Mouse (Mus musculus) layer of hippocampus, adult 9-10 months (tissue): ENCODE data around the gene Il21r.

Source experiments
- DNase-seq: peaks from one replicate; pipeline ENCODE4 v3.0.0; 2022; ENCODE audit warnings: low spot score

The Il21r gene

GRCm38 (mm10) chr7:125645413-125645812, 42.2 kb downstream of the Il21r start:
- DNase-seq = no peak

GRCm38 (mm10) chr7:125649013-125649412, 45.8 kb downstream of the Il21r start:
- DNase-seq = no peak

- no peak for DNase-seq
These were observed 54.3 kb downstream of the Il21r start for GRCm38 (mm10) chr7:125657511-125657910.

GRCm38 (mm10) chr7:125663654-125664053, 60.4 kb downstream of the Il21r start:
- no peak for DNase-seq

- DNase-seq = no peak
These were observed 67.6 kb downstream of the Il21r start for GRCm38 (mm10) chr7:125670865-125671264.

- DNase-seq = no peak
These were observed 68.2 kb downstream of the Il21r start for GRCm38 (mm10) chr7:125671396-125671795.

- DNase-seq = no peak
These were observed 71.7 kb downstream of the Il21r start for GRCm38 (mm10) chr7:125674916-125675315.

GRCm38 (mm10) chr7:125678756-125679155, 75.5 kb downstream of the Il21r start:
- no peak for DNase-seq

- DNase-seq = no peak
These were observed 76.7 kb downstream of the Il21r start for GRCm38 (mm10) chr7:125679936-125680335.
